Mouse (Mus musculus): ENCODE measurements around the gene Hivep3. TPM values are rescaled to one million over a fixed set of nuclear protein-coding genes. Genes with fewer than 3 reads are reported as not detected.

Hivep3 gene
- polyA plus RNA-seq, 1 experiment, result 5.8 TPM

GRCm38 (mm10) chr4:120172050-120172684, 438.6 kb downstream of the Hivep3 start:
- H3K27ac ChIP-seq (ENCODE audit: insufficient read depth, low read depth, low read length), result no peak overlapping the region
- 36% methylated on average over 7 of the region's 7 CpGs for WGBS
- H3K27me3 ChIP-seq (replicated peaks; ENCODE audit: control insufficient read depth, insufficient read depth, low read length), result no peaks in the 10 kb centered on the region
- DNase-seq, result peak; percentile 7
- TF ChIP-seq CTCF (conservative IDR thresholded peaks at IDR 0.05; ENCODE audit: insufficient read depth, insufficient read length, low read depth, low read length), result no peak
- no peaks in the 10 kb centered on the region for H3K36me3 ChIP-seq (ENCODE audit: control insufficient read depth, insufficient read depth, low read length)
- no peak overlapping the region for H3K4me3 ChIP-seq (ENCODE audit: insufficient read depth, low read depth, low read length)
- H3K4me1 ChIP-seq (ENCODE audit: control insufficient read depth, insufficient read depth, low read length), result no peaks in the 10 kb centered on the region

GRCm38 (mm10) chr4:120179123-120179522, 445.5 kb downstream of the Hivep3 start:
- no peak for DNase-seq
- H3K4me3 ChIP-seq (ENCODE audit: insufficient read depth, low read depth, low read length), result no peak overlapping the region
- WGBS, result 62% methylated on average over 4 of the region's 4 CpGs
- H3K4me1 ChIP-seq (ENCODE audit: control insufficient read depth, insufficient read depth, low read length), result no peaks in the 10 kb centered on the region
- no peaks in the 10 kb centered on the region for H3K27me3 ChIP-seq (replicated peaks; ENCODE audit: control insufficient read depth, insufficient read depth, low read length)
- no peak overlapping the region for H3K27ac ChIP-seq (ENCODE audit: insufficient read depth, low read depth, low read length)
- no peaks in the 10 kb centered on the region for H3K36me3 ChIP-seq (ENCODE audit: control insufficient read depth, insufficient read depth, low read length)
- no peak for TF ChIP-seq CTCF (conservative IDR thresholded peaks at IDR 0.05; ENCODE audit: insufficient read depth, insufficient read length, low read depth, low read length)
- no peak for TF ChIP-seq POLR2A (IDR thresholded peaks at IDR 0.05; ENCODE audit: low read depth, low read length)

- H3K27me3 ChIP-seq (replicated peaks; ENCODE audit: control insufficient read depth, insufficient read depth, low read length), result no peaks in the 10 kb centered on the region
- no peaks in the 10 kb centered on the region for H3K4me1 ChIP-seq (ENCODE audit: control insufficient read depth, insufficient read depth, low read length)
- H3K36me3 ChIP-seq (ENCODE audit: control insufficient read depth, insufficient read depth, low read length), result no peaks in the 10 kb centered on the region
- no peak overlapping the region for H3K27ac ChIP-seq (ENCODE audit: insufficient read depth, low read depth, low read length)
- H3K4me3 ChIP-seq (ENCODE audit: insufficient read depth, low read depth, low read length), result no peak overlapping the region
- no peak for DNase-seq
- TF ChIP-seq CTCF (conservative IDR thresholded peaks at IDR 0.05; ENCODE audit: insufficient read depth, insufficient read length, low read depth, low read length) (no peak), POLR2A (IDR thresholded peaks at IDR 0.05; ENCODE audit: low read depth, low read length) (no peak)
These were observed 447.0 kb downstream of the Hivep3 start for GRCm38 (mm10) chr4:120180535-120180934.

GRCm38 (mm10) chr4:120184374-120184991, 450.9 kb downstream of the Hivep3 start:
- no peak for TF ChIP-seq CTCF (conservative IDR thresholded peaks at IDR 0.05; ENCODE audit: insufficient read depth, insufficient read length, low read depth, low read length)
- no peak for TF ChIP-seq POLR2A (IDR thresholded peaks at IDR 0.05; ENCODE audit: low read depth, low read length)
- WGBS, result 20% methylated on average over 5 of the region's 5 CpGs

GRCm38 (mm10) chr4:120186441-120186840, 452.9 kb downstream of the Hivep3 start:
- WGBS, result 91% methylated on average over 1 of the region's 1 CpGs
- Histone ChIP-seq H3K27ac (ENCODE audit: insufficient read depth, low read depth, low read length) (no peak overlapping the region), H3K36me3 (ENCODE audit: control insufficient read depth, insufficient read depth, low read length) (no peaks in the 10 kb centered on the region), H3K4me1 (ENCODE audit: control insufficient read depth, insufficient read depth, low read length) (no peaks in the 10 kb centered on the region), H3K4me3 (ENCODE audit: insufficient read depth, low read depth, low read length) (no peak overlapping the region), H3K27me3 (replicated peaks; ENCODE audit: control insufficient read depth, insufficient read depth, low read length) (no peaks in the 10 kb centered on the region)
- no peak for DNase-seq
- TF ChIP-seq CTCF (conservative IDR thresholded peaks at IDR 0.05; ENCODE audit: insufficient read depth, insufficient read length, low read depth, low read length) (no peak), POLR2A (IDR thresholded peaks at IDR 0.05; ENCODE audit: low read depth, low read length) (no peak)

More at GRCm38 (mm10) chr4:120184374-120184991, 450.9 kb downstream of the Hivep3 start:
- no peak for DNase-seq
- no peak overlapping the region for H3K27ac ChIP-seq (ENCODE audit: insufficient read depth, low read depth, low read length)
- no peaks in the 10 kb centered on the region for H3K27me3 ChIP-seq (replicated peaks; ENCODE audit: control insufficient read depth, insufficient read depth, low read length)
- H3K4me3 ChIP-seq (ENCODE audit: insufficient read depth, low read depth, low read length), result no peak overlapping the region
- H3K36me3 ChIP-seq (ENCODE audit: control insufficient read depth, insufficient read depth, low read length), result no peaks in the 10 kb centered on the region
- H3K4me1 ChIP-seq (ENCODE audit: control insufficient read depth, insufficient read depth, low read length), result no peaks in the 10 kb centered on the region

GRCm38 (mm10) chr4:120186934-120187333, 453.4 kb downstream of the Hivep3 start:
- 8% methylated on average over 4 of the region's 4 CpGs for WGBS
- no peak overlapping the region for H3K4me3 ChIP-seq (ENCODE audit: insufficient read depth, low read depth, low read length)
- H3K36me3 ChIP-seq (ENCODE audit: control insufficient read depth, insufficient read depth, low read length), result no peaks in the 10 kb centered on the region
- no peak overlapping the region for H3K27ac ChIP-seq (ENCODE audit: insufficient read depth, low read depth, low read length)
- TF ChIP-seq POLR2A (IDR thresholded peaks at IDR 0.05; ENCODE audit: low read depth, low read length) (no peak), CTCF (conservative IDR thresholded peaks at IDR 0.05; ENCODE audit: insufficient read depth, insufficient read length, low read depth, low read length) (no peak; the same call in 1 of the 2 replicates)
- no peaks in the 10 kb centered on the region for H3K4me1 ChIP-seq (ENCODE audit: control insufficient read depth, insufficient read depth, low read length)
- no peaks in the 10 kb centered on the region for H3K27me3 ChIP-seq (replicated peaks; ENCODE audit: control insufficient read depth, insufficient read depth, low read length)
- no peak for DNase-seq

Other genes starting within 250 kb of the Hivep3 start
- gene Rimkla, start 241.2 kb upstream of the Hivep3 start, polyA plus RNA-seq (2012; rRNA removed), result 0.52 and 0.58 TPM in 2 replicates
- gene Foxj3, start 196.8 kb upstream of the Hivep3 start, polyA plus RNA-seq (2012; rRNA removed), result 16.5 and 19.1 TPM in 2 replicates
- gene Frg2f1, start 194.3 kb upstream of the Hivep3 start, polyA plus RNA-seq (2012; rRNA removed), result 7.6 and 12.0 TPM in 2 replicates
- 13.1 and 14.8 TPM in 2 replicates for gene Guca2a, start 96.1 kb upstream of the Hivep3 start, polyA plus RNA-seq (2012; rRNA removed)
- 819 and 823 TPM in 2 replicates for gene Guca2b, start 74.8 kb upstream of the Hivep3 start, polyA plus RNA-seq (2012; rRNA removed)